Mouse (Mus musculus) kidney, adult 11 months (tissue): ENCODE data around the gene Gm7544.
"Not testable (repeated sequence)": the region's sequence is repeated elsewhere in the genome, so short reads cannot be mapped to it uniquely, and the experiment has no call there.

ENCODE experiments used
- DNase-seq: peaks from one replicate; pipeline ENCODE4 v3.0.0; 2022

Gm7544 gene

DNA sequence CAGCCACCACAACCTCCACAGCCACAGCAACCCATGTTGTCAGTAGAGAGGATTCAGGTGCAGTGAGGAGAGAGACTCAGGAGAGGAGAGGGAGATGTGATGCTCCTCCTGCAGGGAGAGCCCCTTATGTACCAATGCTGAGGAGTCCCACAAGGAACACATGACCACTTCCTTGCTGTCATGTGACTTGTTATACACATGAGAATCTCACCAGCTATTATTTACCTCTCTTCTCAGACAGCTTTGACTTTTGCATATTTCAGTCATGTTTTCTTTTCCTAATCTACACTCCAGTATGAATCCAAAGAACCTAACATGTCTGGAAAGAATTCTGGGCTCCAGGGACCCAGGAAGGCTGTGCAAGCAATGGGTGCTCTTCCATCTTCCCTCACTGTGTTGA, at the start of gene Gm7544:
TSS of gene Gm7544 (minus strand) at position 101 of the 400 bp plus-strand sequence.
- not testable (repeated sequence) for DNase-seq

- not testable (repeated sequence) for DNase-seq
Measured at GRCm38 (mm10) chr1:83000306-83000705, 44.5 kb upstream of the Gm7544 start, which contains the start of gene Gm47959. Gm47959 (plus strand) TSS chr1:83000548.

- DNase-seq, result no peak
Measured at GRCm38 (mm10) chr1:82993947-82994346, 38.1 kb upstream of the Gm7544 start.

GRCm38 (mm10) chr1:82992093-82992492, 36.3 kb upstream of the Gm7544 start:
- DNase-seq, result peak; percentile 78

DNA sequence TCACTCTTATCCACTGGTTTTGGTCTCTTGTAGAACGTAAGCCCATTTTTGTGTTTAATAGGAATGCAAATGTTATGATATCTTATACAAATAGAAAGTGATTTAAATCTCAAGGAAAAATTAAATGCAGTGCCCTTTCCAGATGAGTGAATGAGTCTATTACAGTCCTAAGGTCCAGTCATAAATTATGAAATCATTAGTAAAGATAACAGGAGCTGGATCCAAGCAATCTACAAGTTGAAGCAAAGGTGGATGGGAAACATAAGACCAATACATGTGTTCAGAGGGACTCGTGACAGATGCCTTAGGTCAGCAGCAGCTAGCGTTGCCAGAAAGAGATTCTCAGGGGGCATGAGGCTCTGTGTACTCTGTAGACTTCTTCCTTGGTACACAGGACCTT, 35.8 kb upstream of the Gm7544 start:
- DNase-seq, result no peak

- peak; percentile 28 for DNase-seq
Measured at GRCm38 (mm10) chr1:82991062-82991461, 35.2 kb upstream of the Gm7544 start.

DNA sequence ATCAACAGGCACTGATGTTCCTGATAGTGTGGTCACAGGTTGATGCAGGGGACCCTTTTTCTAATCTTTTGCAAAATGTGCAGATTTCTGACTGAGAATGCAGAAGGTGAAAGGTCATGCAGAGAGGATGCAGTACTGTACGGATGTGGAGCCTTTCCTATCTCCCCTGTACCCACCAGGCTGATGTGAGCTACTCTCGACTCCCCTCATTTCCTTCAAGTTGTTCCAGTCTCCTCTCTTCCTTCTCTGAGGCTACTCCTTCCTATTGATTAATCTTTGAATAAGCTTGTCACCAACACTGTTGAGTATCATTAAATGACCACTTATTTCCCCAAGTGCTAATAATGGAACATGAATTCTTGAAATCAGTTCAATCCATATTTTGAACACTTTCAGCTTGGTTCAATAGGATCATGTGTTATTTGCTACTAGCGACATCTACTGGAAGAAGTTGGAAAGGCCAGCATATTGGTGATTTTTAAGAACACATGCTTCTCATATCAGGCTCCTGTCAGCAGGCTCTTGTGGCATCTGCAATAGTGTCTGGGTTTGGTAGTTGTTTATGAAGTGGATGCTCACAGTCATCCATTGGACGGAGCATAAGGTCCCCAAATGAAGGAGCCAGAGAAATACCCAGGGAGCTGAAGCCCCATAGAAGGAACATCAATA, 31.9 kb upstream of the Gm7544 start:
- no peak for DNase-seq

GRCm38 (mm10) chr1:82986738-82987137, 30.9 kb upstream of the Gm7544 start:
- DNase-seq, result no peak

DNA sequence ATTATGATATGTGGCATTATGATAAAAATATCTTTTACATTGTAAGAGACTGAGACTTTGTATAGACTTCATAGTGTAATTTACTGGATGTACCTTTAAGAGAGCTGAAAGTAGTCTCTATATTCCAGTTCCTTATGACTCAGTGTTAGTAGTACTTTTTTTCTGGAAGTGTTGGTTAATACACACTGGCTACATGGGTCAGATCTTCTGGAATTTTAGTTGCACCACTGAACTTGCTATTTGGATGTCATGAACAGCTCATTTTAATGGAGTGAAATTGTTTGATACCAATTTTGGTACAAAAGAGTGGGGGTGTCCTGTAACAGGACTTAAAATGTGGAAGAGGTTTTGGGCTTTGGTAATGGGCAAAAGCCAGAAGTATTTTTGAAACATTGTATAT, 22.0 kb upstream of the Gm7544 start:
- no peak for DNase-seq

DNA sequence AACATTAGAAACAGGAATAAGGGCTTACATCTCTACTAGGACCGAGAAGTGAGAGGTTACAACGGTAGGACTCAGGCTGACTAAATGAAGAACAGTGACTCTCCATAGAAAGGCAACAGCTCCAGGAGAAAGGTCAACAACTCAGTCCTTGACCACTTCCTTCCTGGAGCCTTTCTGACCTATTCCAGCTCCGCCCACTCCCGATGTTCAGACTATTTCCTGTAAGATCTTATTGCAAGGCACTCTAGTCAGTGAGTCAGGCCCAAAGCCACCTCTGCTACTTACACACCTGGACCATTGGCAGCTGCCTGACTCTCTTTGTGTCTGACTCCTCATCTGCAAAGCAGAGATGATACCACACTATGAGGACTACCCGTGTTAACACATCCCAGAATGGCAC, 19.9 kb upstream of the Gm7544 start:
- DNase-seq, result no peak

GRCm38 (mm10) chr1:82974342-82974741, 18.5 kb upstream of the Gm7544 start:
- no peak for DNase-seq

- DNase-seq, result no peak
Measured at GRCm38 (mm10) chr1:82973901-82974300, 18.1 kb upstream of the Gm7544 start.

DNA sequence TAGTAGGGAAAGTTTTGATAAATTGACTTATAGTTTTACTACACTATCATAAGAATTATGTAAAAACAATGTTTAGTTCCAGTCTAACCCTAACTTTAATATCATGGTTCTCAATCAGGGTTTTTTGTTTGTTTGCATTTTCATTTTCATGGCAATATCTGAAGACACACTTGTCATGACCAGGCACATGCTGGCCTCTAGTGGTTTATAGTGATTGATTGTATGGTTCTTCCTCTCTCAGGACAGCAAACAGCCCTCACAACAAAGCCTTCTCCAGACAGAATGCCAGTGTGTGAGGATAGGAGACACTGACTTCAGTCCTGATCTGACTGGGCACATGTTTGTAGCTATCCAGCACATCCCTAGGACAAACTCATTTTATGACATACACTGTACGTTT, 17.4 kb upstream of the Gm7544 start:
- DNase-seq, result no peak

GRCm38 (mm10) chr1:82972046-82972445, 16.2 kb upstream of the Gm7544 start:
- DNase-seq, result no peak

DNA sequence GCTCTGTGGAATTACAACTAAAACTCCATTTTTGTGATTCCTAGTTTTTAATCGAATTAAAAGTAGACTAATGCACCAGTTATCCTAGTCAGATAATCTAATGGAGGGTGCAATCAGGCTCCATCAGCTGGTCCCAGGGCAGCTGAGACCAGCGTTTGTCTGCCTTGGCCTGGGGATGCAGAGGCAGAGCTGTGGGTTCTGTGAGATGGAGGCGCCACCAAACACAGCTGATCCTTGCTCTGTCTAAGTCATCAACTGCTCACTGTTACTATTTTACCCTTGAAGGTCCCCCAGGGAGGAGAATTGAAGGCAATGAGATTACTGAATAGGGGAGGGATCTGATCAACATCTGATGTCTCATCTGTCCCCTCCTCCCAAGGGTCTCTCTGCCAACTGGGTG, 10.6 kb upstream of the Gm7544 start:
- DNase-seq, result no peak

GRCm38 (mm10) chr1:82959870-82960385, 4.1 kb upstream of the Gm7544 start, which contains the start of gene Gm47955:
Gm47955 (plus strand) TSS chr1:82960286.
- DNase-seq, result no peak

GRCm38 (mm10) chr1:82948601-82949000, 7.2 kb downstream of the Gm7544 start:
- DNase-seq, result no peak

GRCm38 (mm10) chr1:82946029-82946428, 9.8 kb downstream of the Gm7544 start:
- not testable (repeated sequence) for DNase-seq

- not testable (repeated sequence) for DNase-seq
Measured at GRCm38 (mm10) chr1:82943295-82943694, 12.5 kb downstream of the Gm7544 start, which contains the start of gene A030003K21Rik. A030003K21Rik (minus strand) TSS chr1:82943388.

DNA sequence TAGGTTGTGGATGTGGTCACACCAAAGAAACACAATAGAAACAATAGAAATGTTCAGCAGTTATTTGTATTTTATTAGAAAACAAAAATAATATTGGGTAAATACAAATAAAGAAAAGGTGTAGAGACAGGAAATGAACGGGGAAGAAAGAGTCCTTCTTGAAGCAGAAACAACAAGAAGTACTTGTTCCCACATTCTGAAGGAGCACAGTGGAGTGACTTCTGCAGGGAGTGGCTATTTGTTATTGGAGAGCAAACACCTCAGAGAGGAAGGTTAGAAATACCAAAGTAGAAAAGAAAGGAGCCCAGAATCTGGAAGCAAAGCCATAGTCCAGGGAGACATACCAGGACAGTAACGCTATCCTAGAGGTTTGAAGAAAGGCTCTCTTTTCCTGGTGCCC, 13.3 kb downstream of the Gm7544 start:
- not testable (repeated sequence) for DNase-seq

DNA sequence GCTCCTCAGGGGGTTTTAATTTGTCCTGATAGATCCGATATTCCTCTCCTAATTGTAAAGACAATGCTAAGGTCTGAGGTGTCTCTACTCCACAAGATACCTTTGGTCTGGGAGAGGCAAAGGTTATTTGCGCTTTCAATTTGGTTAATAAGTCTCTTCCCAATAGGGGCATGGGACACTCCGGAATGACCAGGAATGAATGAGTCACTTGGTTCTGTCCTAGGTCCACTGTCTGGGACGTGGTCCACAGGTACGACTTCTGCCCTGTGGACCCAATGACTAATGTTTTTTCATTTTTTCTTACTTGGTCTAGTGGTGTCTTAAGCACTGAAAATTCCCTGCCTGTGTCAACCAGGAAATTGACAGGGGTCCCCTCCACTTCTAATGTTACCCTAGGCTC, 17.1 kb downstream of the Gm7544 start:
- peak; percentile 66 for DNase-seq

DNA sequence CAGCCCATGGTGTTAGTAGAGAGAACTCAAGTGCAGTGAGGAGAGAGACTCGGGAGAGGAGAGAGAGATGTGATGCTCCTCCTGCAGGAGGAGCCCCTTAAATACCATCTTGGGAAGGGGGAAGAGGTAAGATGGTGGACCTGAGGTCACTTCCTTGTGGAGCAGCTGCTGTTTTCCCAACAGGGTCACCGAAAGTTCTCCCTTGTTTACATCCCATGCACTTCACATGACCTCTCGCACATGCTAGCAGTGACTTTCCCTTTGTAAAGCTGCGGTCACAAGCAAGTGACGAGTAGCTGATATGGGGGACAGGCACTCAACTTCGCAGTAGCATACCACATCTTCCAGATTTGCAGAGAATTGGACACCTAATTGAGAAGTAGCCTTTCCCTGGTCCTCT, 24.5 kb downstream of the Gm7544 start, which contains the start of gene Gm6217:
TSS of gene Gm6217 (minus strand) at position 74 of the 400 bp plus-strand sequence.
- not testable (repeated sequence) for DNase-seq

GRCm38 (mm10) chr1:82930558-82930957, 25.3 kb downstream of the Gm7544 start:
- not testable (repeated sequence) for DNase-seq

DNA sequence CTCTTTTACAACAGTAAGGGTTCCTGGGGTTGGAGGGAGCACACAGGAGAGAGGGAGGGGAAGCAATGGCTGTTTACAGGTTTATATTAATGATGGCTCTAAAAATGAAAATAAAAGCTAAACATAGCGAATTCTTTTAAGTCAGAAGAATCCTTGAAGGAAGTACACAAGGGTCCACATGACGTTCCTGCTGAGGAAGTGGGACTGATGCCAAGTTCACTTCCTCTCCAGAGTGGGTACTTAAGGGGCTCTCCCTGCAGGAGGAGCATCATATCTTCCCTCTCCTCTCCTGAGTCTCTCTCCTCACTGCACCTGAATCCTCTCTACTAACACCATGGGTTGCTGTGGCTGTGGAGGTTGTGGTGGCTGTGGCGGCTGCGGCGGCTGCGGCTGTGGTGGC, 31.2 kb downstream of the Gm7544 start, which contains the start of gene A030014E15Rik:
TSS of gene A030014E15Rik (plus strand) at position 268 of the 400 bp plus-strand sequence.
- DNase-seq, result no peak
